Mouse (Mus musculus) heart, embryonic 13.5 days (tissue): Measurements from ENCODE around the gene Cd24a. TPM values are rescaled to one million over a fixed set of nuclear protein-coding genes. Genes with fewer than 3 reads are reported as not detected.
A peak's percentile ranks its signal among the peaks of the same experiment; 100 is the strongest.

Experiments
- ATAC-seq: fragments of 200-750 bp; cut with Nextera tagmentation; 2 replicates; pipeline ENCODE4 v1.8.0; 2017; ENCODE audit warnings: moderate TSS enrichment; ENCODE audit not compliant: insufficient number of reproducible peaks, low FRiP score, low TSS enrichment; ENCODE audit errors: extremely low read depth
- H3K27ac ChIP-seq: fragments of 300-500 bp; sonication (generic); replicated peaks from 2 replicates; pipeline ENCODE4 v1.5.1; 2015; ENCODE audit warnings: moderate library complexity, mild to moderate bottlenecking, inconsistent platforms
- H3K27me3 ChIP-seq: fragments of 300-500 bp; sonication (generic); replicated peaks from 2 replicates; pipeline ENCODE4 v1.6.1; 2015; ENCODE audit warnings: mild to moderate bottlenecking, inconsistent platforms
- H3K36me3 ChIP-seq: fragments of 300-500 bp; sonication (generic); 2 replicates; pipeline ENCODE4 v1.6.1; 2015; ENCODE audit warnings: mild to moderate bottlenecking, inconsistent platforms
- H3K4me1 ChIP-seq: fragments of 300-500 bp; sonication (generic); 2 replicates; pipeline ENCODE4 v1.6.1; 2015; ENCODE audit warnings: inconsistent platforms
- H3K4me2 ChIP-seq: fragments of 300-500 bp; sonication (generic); 2 replicates; pipeline ENCODE4 v1.6.1; 2015; ENCODE audit warnings: inconsistent platforms, mild to moderate bottlenecking, moderate library complexity
- H3K4me3 ChIP-seq: fragments of 300-500 bp; sonication (generic); 2 replicates; pipeline ENCODE4 v1.5.1; 2015; ENCODE audit warnings: moderate library complexity, mild to moderate bottlenecking, inconsistent platforms
- H3K9ac ChIP-seq: fragments of 300-500 bp; sonication (generic); 2 replicates; pipeline ENCODE4 v1.6.1; 2015; ENCODE audit warnings: inconsistent platforms, mild to moderate bottlenecking, moderate library complexity
- H3K9me3 ChIP-seq: fragments of 300-500 bp; sonication (generic); 2 replicates; pipeline ENCODE4 v1.6.1; 2016; ENCODE audit warnings: inconsistent platforms
- WGBS: fragments of 180-500 bp; shearing (Covaris S2); methylation state at CpG from one replicate; pipeline ENCODE4 v1.1.7; 2015; ENCODE audit warnings: mixed read lengths; 5-methylcytosine and 5-hydroxymethylcytosine counted together
- polyA plus RNA-seq: library from polyadenylated mRNA; unstranded; fragments of >200 nt; fragmentation: Nextera tagmentation; extraction: Ambion mirVana; gene quantifications from 2 replicates; pipeline ENCODE4 v1.2.1, GENCODE M21; 2015

The Cd24a gene
- polyA plus RNA-seq, result 98.7 and 108 TPM in 2 replicates

DNA sequence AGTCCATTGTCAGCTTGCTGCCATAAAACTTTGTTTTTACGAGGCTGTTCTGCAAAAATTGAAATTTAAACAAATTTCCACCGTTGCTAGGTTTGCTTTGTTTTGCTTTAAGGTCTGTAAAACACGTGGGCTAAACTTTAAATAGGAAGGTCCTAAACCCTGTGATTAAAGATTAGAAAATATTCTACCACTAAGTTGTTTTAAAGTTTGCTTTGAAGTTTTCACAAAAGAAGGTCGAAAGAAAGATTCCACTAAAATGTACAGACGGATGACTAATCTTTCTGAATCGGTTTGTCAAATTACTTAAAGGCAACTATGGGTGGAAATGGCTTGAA lies at the start of gene Cd24a:
Gene Cd24a, plus strand, starts transcription at position 288 of the 335 bp plus-strand sequence.
- peaks cover 7% of the 10 kb centered on the region for H3K4me1 ChIP-seq
- H3K36me3 ChIP-seq, result peaks cover 6% of the 10 kb centered on the region
- no peaks in the 10 kb centered on the region for H3K9me3 ChIP-seq
- 1% methylated on average over 6 of the region's 6 CpGs for WGBS
- no peak for ATAC-seq
- peak within 1 kb of the TSS; percentile 74 for H3K4me3 ChIP-seq
- peak within 1 kb of the TSS; percentile 96 for H3K4me2 ChIP-seq
- H3K27ac ChIP-seq, result peak within 1 kb of the TSS; percentile 92
- peaks cover 6% of the 10 kb centered on the region; the same call in 1 of the 2 replicates for H3K27me3 ChIP-seq
- H3K9ac ChIP-seq, result peak within 1 kb of the TSS; percentile 88

DNA sequence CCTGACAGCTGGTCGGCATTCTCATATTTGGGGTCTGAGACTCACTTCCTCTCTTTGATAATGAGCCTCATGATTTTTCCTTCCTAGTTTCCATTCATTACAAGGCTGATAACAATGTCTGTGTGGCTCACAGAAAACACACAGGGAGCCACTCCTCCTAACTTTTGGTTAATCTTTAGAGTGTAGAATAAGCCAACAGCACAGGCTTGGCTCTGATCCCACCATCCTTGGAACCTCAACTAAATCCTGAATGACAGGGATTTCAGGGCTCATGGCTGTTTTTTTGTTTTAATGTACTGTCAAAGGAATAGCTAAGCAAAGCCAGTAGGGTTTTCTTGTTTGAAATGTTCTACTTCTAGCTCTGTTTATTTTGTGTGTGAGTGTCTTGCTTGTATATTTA lies 43.7 kb upstream of the Cd24a start:
- Histone ChIP-seq H3K9ac (no peak overlapping the region), H3K36me3 (peaks cover 63% of the 10 kb centered on the region), H3K4me1 (peaks cover 24% of the 10 kb centered on the region), H3K27ac (no peak overlapping the region), H3K27me3 (no peaks in the 10 kb centered on the region), H3K4me2 (no peak overlapping the region), H3K9me3 (no peaks in the 10 kb centered on the region), H3K4me3 (no peak overlapping the region)
- ATAC-seq, result no peak
- 59% methylated on average over 1 of the region's 1 CpGs for WGBS

DNA sequence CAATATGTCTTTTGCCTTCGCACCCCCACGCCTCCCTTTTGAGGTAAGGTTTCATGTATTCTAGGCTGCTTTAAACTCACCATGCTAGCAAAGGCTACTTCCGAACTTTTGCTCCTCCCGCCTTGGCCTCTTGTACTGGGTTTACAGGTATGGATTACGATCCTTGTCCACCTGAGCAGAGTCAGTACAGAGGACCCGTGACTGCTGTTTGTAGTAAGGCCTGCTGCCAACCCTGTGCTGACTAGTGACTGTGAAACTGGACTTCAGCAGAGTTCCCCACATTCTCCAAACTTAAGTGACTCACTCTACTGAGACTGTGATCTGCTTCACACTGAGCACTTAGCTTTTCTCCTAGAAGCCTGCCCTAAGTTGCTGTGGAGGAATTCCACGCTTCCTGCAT lies 40.4 kb upstream of the Cd24a start:
- no peaks in the 10 kb centered on the region for H3K27me3 ChIP-seq
- no peak overlapping the region for H3K4me2 ChIP-seq
- H3K4me1 ChIP-seq, result peaks cover 31% of the 10 kb centered on the region
- peak overlapping the region; percentile 47 for H3K9ac ChIP-seq
- no peak overlapping the region for H3K27ac ChIP-seq
- H3K9me3 ChIP-seq, result no peaks in the 10 kb centered on the region
- 85% methylated on average over 7 of the region's 7 CpGs for WGBS
- no peak overlapping the region for H3K4me3 ChIP-seq
- peaks cover 30% of the 10 kb centered on the region for H3K36me3 ChIP-seq
- no peak for ATAC-seq

GRCm38 (mm10) chr10:43538831-43539230 lies 39.3 kb upstream of the Cd24a start:
- Histone ChIP-seq H3K9me3 (no peaks in the 10 kb centered on the region), H3K27ac (no peak overlapping the region), H3K4me1 (peaks cover 31% of the 10 kb centered on the region), H3K9ac (peak overlapping the region; percentile 96), H3K27me3 (no peaks in the 10 kb centered on the region), H3K36me3 (peaks cover 21% of the 10 kb centered on the region), H3K4me3 (no peak overlapping the region), H3K4me2 (peak overlapping the region; percentile 81; the same call in 1 of the 2 replicates)
- 84% methylated on average over 5 of the region's 5 CpGs for WGBS
- ATAC-seq, result no peak

GRCm38 (mm10) chr10:43539746-43540310 lies 38.3 kb upstream of the Cd24a start:
- Histone ChIP-seq H3K36me3 (peaks cover 18% of the 10 kb centered on the region), H3K9ac (peak overlapping the region; percentile 96), H3K4me3 (peak overlapping the region; percentile 86), H3K27ac (peak overlapping the region; percentile 90), H3K4me2 (peak overlapping the region; percentile 81), H3K9me3 (no peaks in the 10 kb centered on the region), H3K4me1 (peaks cover 26% of the 10 kb centered on the region), H3K27me3 (no peaks in the 10 kb centered on the region)
- WGBS, result 14% methylated on average over 12 of the region's 12 CpGs
- no peak for ATAC-seq

DNA sequence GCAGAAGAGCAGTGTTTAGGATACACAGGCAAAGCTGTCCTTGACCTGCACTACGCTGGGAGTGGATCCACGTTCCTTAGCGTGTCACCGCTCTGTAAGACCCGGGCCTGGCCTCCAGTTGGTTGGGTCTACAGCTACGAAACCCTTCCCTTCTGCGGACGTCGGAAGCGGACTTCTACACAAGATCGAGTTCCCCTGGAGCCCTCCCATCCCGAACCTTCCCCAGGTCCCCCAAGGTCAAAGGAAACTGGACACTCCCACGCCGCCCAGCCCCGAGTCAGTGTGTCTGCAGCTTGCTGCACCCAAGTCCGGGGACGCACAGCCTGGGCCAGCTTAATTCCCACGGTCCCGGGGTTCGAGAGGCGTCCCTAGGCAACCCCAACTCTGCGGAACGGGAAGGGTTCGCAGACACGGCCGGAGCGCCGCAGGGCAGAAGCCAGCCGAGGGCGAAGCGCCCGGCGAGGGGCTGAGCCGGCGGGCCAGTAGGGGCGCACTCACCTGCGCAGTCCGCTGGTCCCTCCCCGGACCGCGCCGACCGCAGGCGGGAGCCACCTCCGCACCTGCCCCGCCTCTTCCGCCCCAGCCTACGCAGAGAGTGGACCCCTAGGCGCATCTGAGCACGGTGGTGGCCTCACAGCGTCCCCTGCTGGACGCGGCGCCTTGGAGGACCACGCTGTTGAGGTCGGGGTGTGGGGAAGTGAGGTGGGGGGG lies 37.5 kb upstream of the Cd24a start, which contains the start of gene 1700021F05Rik:
Gene 1700021F05Rik, minus strand, starts transcription at position 553 of the 711 bp plus-strand sequence.
- Histone ChIP-seq H3K4me3 (peak within 1 kb of the TSS; percentile 86), H3K27me3 (no peaks in the 10 kb centered on the region), H3K27ac (peak within 1 kb of the TSS; percentile 90), H3K9ac (peak within 1 kb of the TSS; percentile 96), H3K4me1 (peaks cover 26% of the 10 kb centered on the region), H3K36me3 (peaks cover 10% of the 10 kb centered on the region), H3K4me2 (peak within 1 kb of the TSS; percentile 81), H3K9me3 (no peaks in the 10 kb centered on the region)
- peak; percentile 98 for ATAC-seq
- WGBS, result under 1% methylated on average over 56 of the region's 56 CpGs

- peaks cover 26% of the 10 kb centered on the region for H3K4me1 ChIP-seq
- H3K36me3 ChIP-seq, result peaks cover 5% of the 10 kb centered on the region
- ATAC-seq, result no peak
- H3K9ac ChIP-seq, result no peak overlapping the region; the same call in 1 of the 2 replicates
- no peak overlapping the region for H3K27ac ChIP-seq
- no peaks in the 10 kb centered on the region for H3K9me3 ChIP-seq
- peak overlapping the region; percentile 86 for H3K4me3 ChIP-seq
- 39% methylated on average over 7 of the region's 8 CpGs for WGBS
- peak overlapping the region; percentile 81 for H3K4me2 ChIP-seq
- H3K27me3 ChIP-seq, result no peaks in the 10 kb centered on the region
Measured at GRCm38 (mm10) chr10:43541153-43541544, 36.9 kb upstream of the Cd24a start.

DNA sequence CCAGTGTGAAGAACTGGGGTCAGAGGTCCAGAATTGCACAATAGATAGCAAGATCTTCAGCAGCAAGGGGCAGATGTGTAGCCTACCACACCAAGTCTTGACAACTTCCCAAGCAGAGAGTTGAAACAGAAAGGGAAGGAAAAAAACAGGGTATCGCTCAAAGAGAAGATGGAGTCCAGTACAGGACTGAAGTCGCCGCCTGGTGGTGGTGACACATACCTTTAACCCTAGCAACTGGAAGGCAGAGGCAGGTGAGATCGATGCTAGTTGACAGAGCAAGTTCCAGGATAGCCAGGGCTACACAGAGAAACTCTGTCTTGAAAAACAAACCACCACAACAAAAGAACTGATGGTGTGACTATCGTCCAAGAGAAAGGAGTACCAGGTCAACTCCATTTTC lies 28.7 kb upstream of the Cd24a start:
- Histone ChIP-seq H3K27me3 (no peaks in the 10 kb centered on the region), H3K4me1 (no peaks in the 10 kb centered on the region), H3K36me3 (no peaks in the 10 kb centered on the region), H3K27ac (no peak overlapping the region), H3K9ac (no peak overlapping the region), H3K9me3 (0 out of 2 replicates have a peak, but pooled peaks cover 6% of the 10 kb centered on the region), H3K4me3 (no peak overlapping the region), H3K4me2 (no peak overlapping the region)
- no peak for ATAC-seq
- WGBS, result 67% methylated on average over 5 of the region's 5 CpGs

- H3K4me3 ChIP-seq, result no peak overlapping the region
- no peaks in the 10 kb centered on the region for H3K27me3 ChIP-seq
- no peaks in the 10 kb centered on the region for H3K4me1 ChIP-seq
- ATAC-seq, result no peak
- no peak overlapping the region for H3K27ac ChIP-seq
- 27% methylated on average over 3 of the region's 3 CpGs for WGBS
- 0 out of 2 replicates have a peak, but pooled peaks cover 6% of the 10 kb centered on the region for H3K9me3 ChIP-seq
- no peaks in the 10 kb centered on the region for H3K36me3 ChIP-seq
- H3K4me2 ChIP-seq, result no peak overlapping the region
- no peak overlapping the region for H3K9ac ChIP-seq
Measured at GRCm38 (mm10) chr10:43550923-43551322, 27.2 kb upstream of the Cd24a start.

DNA sequence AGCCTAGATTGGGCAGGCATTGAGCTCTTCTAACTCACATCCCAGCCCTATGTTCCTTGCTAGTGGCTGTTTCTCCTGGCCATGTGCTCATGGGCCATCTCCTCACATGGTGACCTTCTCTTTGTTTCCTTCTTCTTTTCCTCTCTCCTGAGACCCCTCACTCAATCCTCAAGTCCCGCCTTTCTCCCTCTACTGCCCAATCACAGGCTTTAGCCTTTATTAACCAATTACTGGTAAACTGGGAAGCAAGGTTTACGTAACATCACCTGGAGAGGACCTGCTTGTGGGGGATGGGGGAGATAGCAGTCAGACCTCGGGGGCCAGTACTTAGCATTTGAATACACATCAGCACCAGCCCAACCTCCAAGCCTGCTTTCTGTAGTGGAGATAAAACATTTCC lies 26.7 kb upstream of the Cd24a start:
- no peaks in the 10 kb centered on the region for H3K4me1 ChIP-seq
- no peaks in the 10 kb centered on the region for H3K36me3 ChIP-seq
- no peaks in the 10 kb centered on the region for H3K27me3 ChIP-seq
- ATAC-seq, result no peak
- H3K9ac ChIP-seq, result no peak overlapping the region
- no peak overlapping the region for H3K4me2 ChIP-seq
- H3K27ac ChIP-seq, result no peak overlapping the region
- 0 out of 2 replicates have a peak, but pooled peaks cover 6% of the 10 kb centered on the region for H3K9me3 ChIP-seq
- no peak overlapping the region for H3K4me3 ChIP-seq
- WGBS, result 25% methylated on average over 3 of the region's 3 CpGs

DNA sequence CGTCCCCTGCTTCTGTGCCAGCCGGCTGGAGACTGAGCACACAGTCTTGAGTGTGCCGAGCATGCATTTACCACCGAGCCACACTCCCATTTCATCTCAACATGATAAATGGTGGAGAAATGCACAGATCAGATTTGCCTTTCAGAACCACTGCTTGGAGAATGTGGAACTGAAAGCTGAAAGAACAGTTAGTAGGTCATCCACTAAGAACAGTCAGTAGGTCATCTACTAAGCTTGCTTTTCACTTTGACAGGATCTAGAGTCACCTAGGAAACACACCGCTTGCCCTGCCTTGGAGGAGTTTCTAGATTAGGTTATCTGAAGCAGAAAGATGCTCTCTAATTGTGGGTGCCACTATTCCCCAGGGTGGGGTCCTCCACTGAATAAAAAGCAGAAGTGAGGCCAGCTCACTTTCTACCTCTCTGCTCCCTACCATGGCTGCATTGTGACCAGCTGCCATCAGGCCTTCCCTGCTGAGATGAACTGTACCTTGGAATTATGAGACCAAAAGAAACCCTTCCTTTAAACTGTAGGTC lies 20.4 kb upstream of the Cd24a start:
- no peak overlapping the region for H3K4me3 ChIP-seq
- no peak for ATAC-seq
- H3K9me3 ChIP-seq, result 0 out of 2 replicates have a peak, but pooled peaks cover 6% of the 10 kb centered on the region
- 77% methylated on average over 5 of the region's 5 CpGs for WGBS
- peaks cover 4% of the 10 kb centered on the region; the same call in 1 of the 2 replicates for H3K27me3 ChIP-seq
- no peak overlapping the region for H3K4me2 ChIP-seq
- H3K4me1 ChIP-seq, result no peaks in the 10 kb centered on the region
- H3K27ac ChIP-seq, result no peak overlapping the region
- H3K9ac ChIP-seq, result no peak overlapping the region
- no peaks in the 10 kb centered on the region for H3K36me3 ChIP-seq
